In genomic region chr12:13120581-13120980, GRCm38 (mm10) we compare ENCODE assay signal across 11 mouse cellular contexts.
DNase-seq lines count a peak whose midpoint lies in the region; ATAC-seq and TF ChIP-seq lines count a peak whose summit lies in the region.
"Had no signal": no experiment of that assay in that cellular context is flagged by ENCODE, and none has a peak within 500 bp of the region (broad histone marks: within the 10 kb centered on the region; RNA-seq: fewer than 3 reads in every experiment).

No protein-coding gene starts in this region.

- H3K4me1 ChIP-seq in heart, embryonic 10.5 days, result peaks cover 44% of the 10 kb centered on the region
- H3K4me1 ChIP-seq in lung, embryonic 14.5 days (ENCODE audit: insufficient read depth), result peaks cover 10% of the 10 kb centered on the region; the same call in 1 of the 2 replicates
- H3K4me1 ChIP-seq in lung, adult 2 months (ENCODE audit: control insufficient read depth, insufficient read depth, low read length), result peaks cover 9% of the 10 kb centered on the region
- peaks cover 5% of the 10 kb centered on the region; the same call in 1 of the 2 replicates for H3K4me1 ChIP-seq in stomach, embryonic 14.5 days (ENCODE audit: control insufficient read depth, insufficient read depth, low read length)
- H3K4me1 ChIP-seq in forebrain, embryonic 13.5 days, result no peaks in the 10 kb centered on the region

- H3K36me3 ChIP-seq in heart, embryonic 10.5 days, result no peaks in the 10 kb centered on the region
- H3K36me3 ChIP-seq in lung, embryonic 14.5 days (ENCODE audit: insufficient read depth), result no peaks in the 10 kb centered on the region
- H3K36me3 ChIP-seq in stomach, embryonic 14.5 days (ENCODE audit: control insufficient read depth, insufficient read depth, low read length), result no peaks in the 10 kb centered on the region
- H3K36me3 ChIP-seq in forebrain, embryonic 13.5 days (ENCODE audit: poor library complexity, severe bottlenecking), result no peaks in the 10 kb centered on the region

- peak; percentile 83 for DNase-seq in heart, embryonic 10.5 days (ENCODE audit: low spot score)
- DNase-seq in heart, postnatal 4 days, result no peak
- DNase-seq in lung, embryonic 14.5 days, result peak; percentile 50
- no peak for DNase-seq in lung, adult 2 months
- peak; percentile 56 for DNase-seq in embryo, embryonic 10.5 days (ENCODE audit: low spot score)
- no peak for DNase-seq in gastrocnemius, adult 2 months
- DNase-seq: heart, postnatal 36 days had no signal

- H3K27me3 ChIP-seq in heart, embryonic 10.5 days (ENCODE audit: insufficient read depth, poor library complexity, severe bottlenecking), result no peaks in the 10 kb centered on the region
- no peaks in the 10 kb centered on the region for H3K27me3 ChIP-seq in lung, embryonic 14.5 days (ENCODE audit: insufficient read depth, low read length)
- H3K27me3 ChIP-seq in stomach, embryonic 14.5 days (ENCODE audit: control insufficient read depth, insufficient read depth, low read length), result no peaks in the 10 kb centered on the region
- no peaks in the 10 kb centered on the region for H3K27me3 ChIP-seq in forebrain, embryonic 13.5 days

- no peaks in the 10 kb centered on the region for H3K9me3 ChIP-seq in heart, embryonic 10.5 days
- H3K9me3 ChIP-seq in lung, embryonic 14.5 days (ENCODE audit: low read depth, low read length), result no peaks in the 10 kb centered on the region
- H3K9me3 ChIP-seq in stomach, embryonic 14.5 days (ENCODE audit: control insufficient read depth, low read depth, low read length), result no peaks in the 10 kb centered on the region
- H3K9me3 ChIP-seq in forebrain, embryonic 13.5 days (replicated peaks), result no peaks in the 10 kb centered on the region

- no peak overlapping the region for H3K9ac ChIP-seq in lung, embryonic 14.5 days
- H3K9ac ChIP-seq in stomach, embryonic 14.5 days (replicated peaks; ENCODE audit: low read depth, low read length), result no peak overlapping the region
- H3K9ac ChIP-seq in forebrain, embryonic 13.5 days, result no peak overlapping the region
- H3K9ac ChIP-seq: liver, embryonic 14.5 days had no signal

- peak; percentile 74 for ATAC-seq in lung, embryonic 14.5 days (ENCODE audit: insufficient read depth)
- ATAC-seq in stomach, embryonic 14.5 days (ENCODE audit: insufficient number of reproducible peaks, insufficient read depth, low FRiP score, low read depth), result peak; percentile 50; the same call in 1 of the 2 replicates
- ATAC-seq in forebrain, embryonic 13.5 days, result no peak
- ATAC-seq: midbrain, embryonic 16.5 days had no signal

- WGBS in heart, embryonic 10.5 days, result 24% methylated on average over 7 of the region's 7 CpGs
- 23% methylated on average over 7 of the region's 7 CpGs for WGBS in lung, embryonic 14.5 days
- WGBS in lung, adult 2 months, result 48% methylated on average over 7 of the region's 7 CpGs
- 12% methylated on average over 7 of the region's 7 CpGs for WGBS in stomach, embryonic 14.5 days
- 76% methylated on average over 7 of the region's 7 CpGs for WGBS in forebrain, embryonic 13.5 days

- H3K4me3 ChIP-seq in heart, embryonic 10.5 days, result no peak overlapping the region
- H3K4me3 ChIP-seq in lung, embryonic 14.5 days (ENCODE audit: low read depth, low read length), result no peak overlapping the region
- no peak overlapping the region for H3K4me3 ChIP-seq in lung, adult 2 months (replicated peaks; ENCODE audit: extremely low read depth, low read depth, low read length)
- no peak overlapping the region for H3K4me3 ChIP-seq in stomach, embryonic 14.5 days (ENCODE audit: low read depth, low read length)
- no peak overlapping the region for H3K4me3 ChIP-seq in forebrain, embryonic 13.5 days
- H3K4me3 ChIP-seq in gastrocnemius, adult 2 months, result no peak overlapping the region

- no peak for TF ChIP-seq CTCF in lung, embryonic 14.5 days (IDR thresholded peaks at IDR 0.05; ENCODE audit: low read depth)
- TF ChIP-seq CTCF in lung, adult 2 months (IDR thresholded peaks at IDR 0.05; ENCODE audit: insufficient read depth, low read length), result no peak
- TF ChIP-seq CTCF in gastrocnemius, adult 2 months (IDR thresholded peaks at IDR 0.05), result no peak

- H3K27ac ChIP-seq in heart, embryonic 10.5 days, result peak overlapping the region; percentile 75
- H3K27ac ChIP-seq in lung, embryonic 14.5 days (ENCODE audit: low read depth), result no peak overlapping the region
- peak overlapping the region; percentile 15; the same call in 1 of the 2 replicates for H3K27ac ChIP-seq in stomach, embryonic 14.5 days (ENCODE audit: low read length)
- H3K27ac ChIP-seq in forebrain, embryonic 13.5 days, result no peak overlapping the region
- no peak overlapping the region for H3K27ac ChIP-seq in gastrocnemius, adult 2 months
- H3K27ac ChIP-seq: liver, embryonic 14.5 days had no signal

- H3K4me2 ChIP-seq in lung, embryonic 14.5 days, result no peak overlapping the region
- no peak overlapping the region for H3K4me2 ChIP-seq in stomach, embryonic 14.5 days (replicated peaks; ENCODE audit: low read depth, low read length)
- H3K4me2 ChIP-seq in forebrain, embryonic 13.5 days, result no peak overlapping the region

- intact Hi-C loops in gastrocnemius, adult 2 months (cut with DNase I), result no loop called here

- no peak for TF ChIP-seq POLR2A in lung, adult 2 months (IDR thresholded peaks at IDR 0.05; ENCODE audit: borderline replicate concordance, extremely low read depth, low read depth, low read length)

Comparison
In these comparisons a context has a peak if more than half of its experiments do, and no peak if none do; other contexts are left out.
1. DNase-seq: peak in heart, embryonic 10.5 days (single experiment), lung, embryonic 14.5 days (single experiment) and embryo, embryonic 10.5 days (single experiment); none in heart, postnatal 4 days (single experiment), lung, adult 2 months (single experiment) and gastrocnemius, adult 2 months (single experiment).
2. H3K27ac ChIP-seq: peak in heart, embryonic 10.5 days (single experiment) and stomach, embryonic 14.5 days (single experiment); none in lung, embryonic 14.5 days (single experiment), forebrain, embryonic 13.5 days (single experiment) and gastrocnemius, adult 2 months (single experiment).